Mouse (Mus musculus) liver, embryonic 14.5 days (tissue): ENCODE results near the gene Cdk19.

Experiments used
- CTCF ChIP-seq: IDR thresholded peaks from 2 replicates; pipeline ENCODE4 v1.5.1; 2016; ENCODE audit warnings: antibody characterized with exemption, low read depth, control low read depth
- EP300 ChIP-seq: IDR thresholded peaks from 2 replicates; pipeline ENCODE4 v1.6.1; 2016; ENCODE audit warnings: antibody characterized with exemption, low read depth

- TF ChIP-seq CTCF: no peak
- no peak for TF ChIP-seq EP300
Observed at GRCm38 (mm10) chr10:40511221-40511677, 171.9 kb downstream of the Cdk19 start.
